Mouse (Mus musculus): Measurements from ENCODE around the gene Bcl6b. TPM values are rescaled to one million over a fixed set of nuclear protein-coding genes. Genes with fewer than 3 reads are reported as not detected.

Gene Bcl6b
- polyA plus RNA-seq, 1 experiment from 2014 or later: 22.0 TPM

DNA sequence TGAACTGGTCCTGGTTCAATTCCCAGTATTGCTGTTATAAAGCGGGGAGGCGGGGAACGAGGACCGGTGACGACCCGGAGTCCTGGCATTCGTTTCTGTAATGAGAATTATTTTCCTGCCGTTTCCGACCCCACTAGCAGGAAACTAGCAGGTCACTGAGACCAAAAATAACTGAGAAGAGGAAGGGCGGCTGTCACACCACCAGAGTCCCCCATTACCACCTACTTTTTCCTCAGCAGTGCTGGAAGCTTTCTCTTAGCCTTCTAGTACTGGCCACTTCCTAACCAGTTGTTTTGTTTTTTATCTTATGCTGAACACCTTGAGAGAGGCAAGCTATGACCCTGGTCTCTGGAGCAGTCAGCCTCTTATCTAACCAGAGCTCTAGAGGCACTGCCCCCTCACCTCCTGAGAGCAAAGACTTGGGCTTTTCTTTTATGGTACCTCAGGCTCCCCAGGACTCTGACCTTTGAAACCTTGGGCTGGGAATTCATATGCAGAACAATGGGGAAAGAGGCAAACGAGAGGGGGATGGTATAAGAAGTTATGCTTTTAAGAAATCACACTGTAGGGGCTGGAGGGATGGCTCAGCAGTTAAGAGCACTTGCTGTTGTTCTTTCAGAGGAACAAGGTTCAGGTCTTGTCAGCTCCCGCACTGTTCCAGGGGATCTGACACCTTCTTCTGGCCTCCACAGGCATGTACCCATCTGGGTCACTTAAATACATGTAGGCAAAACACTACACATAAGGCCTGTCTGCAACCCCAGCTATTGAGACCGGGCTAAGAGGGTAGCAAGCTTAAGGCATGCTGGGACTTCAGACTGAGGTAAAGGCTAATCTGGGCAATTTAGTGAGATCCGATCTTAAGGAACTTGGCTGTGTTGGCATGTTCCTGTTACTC lies 7.7 kb downstream of the Bcl6b start:
- Histone ChIP-seq H3K9ac (ENCODE audit: low read depth, low read length) (peak overlapping the region; percentile 66), H3K4me2 (ENCODE audit: low read length) (peak overlapping the region; percentile 82), H3K36me3 (ENCODE audit: insufficient read depth, low read length) (no peaks in the 10 kb centered on the region), H3K4me3 (replicated peaks; ENCODE audit: low read depth, low read length) (peak overlapping the region; percentile 39), H3K9me3 (replicated peaks; ENCODE audit: low read length) (no peaks in the 10 kb centered on the region), H3K27me3 (ENCODE audit: insufficient read depth, low read length) (no peaks in the 10 kb centered on the region; the same call in 1 of the 2 replicates), H3K4me1 (replicated peaks; ENCODE audit: insufficient read depth, low read length) (peaks cover 9% of the 10 kb centered on the region), H3K27ac (peak overlapping the region; percentile 81)
- no peak for TF ChIP-seq CTCF (IDR thresholded peaks at IDR 0.05; ENCODE audit: low read depth)
- 10% methylated on average over 14 of the region's 14 CpGs for WGBS
- no peak for DNase-seq (ENCODE audit: low spot score)
- ATAC-seq (replicated peaks; ENCODE audit: low FRiP score, low read depth): 0 out of 2 replicates have a peak, but pooled peaks have one; percentile 12

GRCm38 (mm10) chr11:70220731-70221602 lies 8.6 kb downstream of the Bcl6b start, which contains the start of gene Slc16a13:
Gene Slc16a13 (minus strand): TSS chr11:70221064.
- Histone ChIP-seq H3K4me1 (replicated peaks; ENCODE audit: insufficient read depth, low read length) (0 out of 2 replicates have a peak, but pooled peaks cover under 1% of the 10 kb centered on the region), H3K9ac (ENCODE audit: low read depth, low read length) (peak within 1 kb of the TSS; percentile 66), H3K27ac (peak within 1 kb of the TSS; percentile 81), H3K4me2 (ENCODE audit: low read length) (peak within 1 kb of the TSS; percentile 82), H3K9me3 (replicated peaks; ENCODE audit: low read length) (no peaks in the 10 kb centered on the region), H3K4me3 (replicated peaks; ENCODE audit: low read depth, low read length) (peak within 1 kb of the TSS; percentile 39), H3K36me3 (ENCODE audit: insufficient read depth, low read length) (no peaks in the 10 kb centered on the region), H3K27me3 (ENCODE audit: insufficient read depth, low read length) (no peaks in the 10 kb centered on the region; the same call in 1 of the 2 replicates)
- under 1% methylated on average over 28 of the region's 28 CpGs for WGBS
- ATAC-seq (replicated peaks; ENCODE audit: low FRiP score, low read depth): peak; percentile 86
- no peak for TF ChIP-seq CTCF (IDR thresholded peaks at IDR 0.05; ENCODE audit: low read depth)
- DNase-seq (ENCODE audit: low spot score): peak; percentile 98

- WGBS: 2% methylated on average over 24 of the region's 24 CpGs
- Histone ChIP-seq H3K36me3 (ENCODE audit: insufficient read depth, low read length) (no peaks in the 10 kb centered on the region), H3K4me1 (replicated peaks; ENCODE audit: insufficient read depth, low read length) (no peaks in the 10 kb centered on the region), H3K4me2 (ENCODE audit: low read length) (peak overlapping the region; percentile 82), H3K27ac (peak overlapping the region; percentile 81), H3K9ac (ENCODE audit: low read depth, low read length) (peak overlapping the region; percentile 59), H3K4me3 (replicated peaks; ENCODE audit: low read depth, low read length) (peak overlapping the region; percentile 39), H3K27me3 (ENCODE audit: insufficient read depth, low read length) (peaks cover 5% of the 10 kb centered on the region), H3K9me3 (replicated peaks; ENCODE audit: low read length) (no peaks in the 10 kb centered on the region)
- DNase-seq (ENCODE audit: low spot score) (no peak), ATAC-seq (replicated peaks; ENCODE audit: low FRiP score, low read depth) (no peak)
- no peak for TF ChIP-seq CTCF (IDR thresholded peaks at IDR 0.05; ENCODE audit: low read depth)
Measured at GRCm38 (mm10) chr11:70220323-70220722, 9.3 kb downstream of the Bcl6b start.

DNA sequence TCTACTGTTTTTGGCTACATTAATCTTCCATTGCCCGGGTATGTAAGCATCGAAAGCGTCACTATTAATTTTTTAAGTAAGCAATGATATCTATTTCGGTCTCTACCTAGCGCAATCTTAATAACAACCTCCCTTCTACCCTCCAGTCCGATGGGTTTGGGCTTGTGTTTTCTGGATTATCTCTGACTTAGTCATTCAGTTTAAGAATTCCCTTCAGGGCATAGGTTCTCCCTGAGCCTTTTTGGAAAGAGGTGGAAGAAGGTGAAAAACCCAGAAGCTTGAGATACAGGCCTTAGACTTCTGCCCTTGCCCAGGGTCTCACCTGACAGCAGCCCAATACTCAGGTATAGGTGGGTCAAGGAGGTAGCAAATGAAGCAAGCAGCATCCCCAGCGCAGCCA lies 9.7 kb downstream of the Bcl6b start:
- no peak for ATAC-seq (replicated peaks; ENCODE audit: low FRiP score, low read depth)
- Histone ChIP-seq H3K4me2 (ENCODE audit: low read length) (peak overlapping the region; percentile 82), H3K9ac (ENCODE audit: low read depth, low read length) (peak overlapping the region; percentile 59), H3K4me1 (replicated peaks; ENCODE audit: insufficient read depth, low read length) (peaks cover 3% of the 10 kb centered on the region; the same call in 1 of the 2 replicates), H3K27ac (peak overlapping the region; percentile 81; the same call in 1 of the 2 replicates), H3K9me3 (replicated peaks; ENCODE audit: low read length) (no peaks in the 10 kb centered on the region), H3K36me3 (ENCODE audit: insufficient read depth, low read length) (no peaks in the 10 kb centered on the region), H3K27me3 (ENCODE audit: insufficient read depth, low read length) (peaks cover 6% of the 10 kb centered on the region), H3K4me3 (replicated peaks; ENCODE audit: low read depth, low read length) (peak overlapping the region; percentile 39)
- no peak for TF ChIP-seq CTCF (IDR thresholded peaks at IDR 0.05; ENCODE audit: low read depth)
- no peak for DNase-seq (ENCODE audit: low spot score)
- WGBS: 60% methylated on average over 7 of the region's 7 CpGs

GRCm38 (mm10) chr11:70218741-70219470 lies 10.7 kb downstream of the Bcl6b start:
- DNase-seq (ENCODE audit: low spot score) (no peak), ATAC-seq (replicated peaks; ENCODE audit: low FRiP score, low read depth) (no peak)
- no peak for TF ChIP-seq CTCF (IDR thresholded peaks at IDR 0.05; ENCODE audit: low read depth)
- H3K4me1 ChIP-seq (replicated peaks; ENCODE audit: insufficient read depth, low read length): peaks cover 12% of the 10 kb centered on the region
- no peaks in the 10 kb centered on the region for H3K9me3 ChIP-seq (replicated peaks; ENCODE audit: low read length)
- H3K27me3 ChIP-seq (ENCODE audit: insufficient read depth, low read length): peaks cover 8% of the 10 kb centered on the region
- peak overlapping the region; percentile 14; the same call in 1 of the 2 replicates for H3K27ac ChIP-seq
- peak overlapping the region; percentile 82; the same call in 1 of the 2 replicates for H3K4me2 ChIP-seq (ENCODE audit: low read length)
- 85% methylated on average over 15 of the region's 15 CpGs for WGBS
- no peak overlapping the region for H3K4me3 ChIP-seq (replicated peaks; ENCODE audit: low read depth, low read length)
- no peaks in the 10 kb centered on the region for H3K36me3 ChIP-seq (ENCODE audit: insufficient read depth, low read length)
- no peak overlapping the region for H3K9ac ChIP-seq (ENCODE audit: low read depth, low read length)

Measured in kidney, postnatal 0 days (tissue).